Mouse (Mus musculus) kidney, embryonic 15.5 days (tissue): ENCODE results near the gene Nucb1. TPM values are rescaled to one million over a fixed set of nuclear protein-coding genes. Genes with fewer than 3 reads are reported as not detected.

Experiments used
- ATAC-seq: fragments of 200-750 bp; cut with Nextera tagmentation; replicated peaks from 2 replicates; pipeline ENCODE4 v1.8.0; 2017; ENCODE audit warnings: moderate TSS enrichment; ENCODE audit not compliant: low FRiP score
- H3K27ac ChIP-seq: fragments of 300-500 bp; sonication (generic); 2 replicates; pipeline ENCODE4 v1.5.1; 2015; ENCODE audit warnings: mild to moderate bottlenecking, inconsistent platforms
- H3K27me3 ChIP-seq: fragments of 300-500 bp; sonication (generic); 2 replicates; pipeline ENCODE4 v1.6.1; 2015; ENCODE audit warnings: inconsistent platforms
- H3K36me3 ChIP-seq: fragments of 300-500 bp; sonication (generic); 2 replicates; pipeline ENCODE4 v1.6.1; 2015; ENCODE audit warnings: inconsistent platforms
- H3K4me1 ChIP-seq: fragments of 300-500 bp; sonication (generic); 2 replicates; pipeline ENCODE4 v1.6.1; 2015; ENCODE audit warnings: inconsistent platforms
- H3K4me2 ChIP-seq: fragments of 300-500 bp; sonication (generic); 2 replicates; pipeline ENCODE4 v1.6.1; 2015; ENCODE audit warnings: moderate library complexity, mild to moderate bottlenecking, inconsistent platforms
- H3K4me3 ChIP-seq: fragments of 300-500 bp; sonication (generic); replicated peaks from 2 replicates; pipeline ENCODE4 v1.5.1; 2015; ENCODE audit warnings: mild to moderate bottlenecking, inconsistent platforms
- H3K9ac ChIP-seq: fragments of 300-500 bp; sonication (generic); 2 replicates; pipeline ENCODE4 v1.6.1; 2015; ENCODE audit warnings: mild to moderate bottlenecking, inconsistent platforms
- H3K9me3 ChIP-seq: fragments of 300-500 bp; sonication (generic); replicated peaks from 2 replicates; pipeline ENCODE4 v1.6.1; 2016; ENCODE audit warnings: inconsistent platforms
- WGBS: fragments of 180-500 bp; shearing (Covaris S2); methylation state at CpG from one replicate; pipeline ENCODE4 v1.1.7; 2015; ENCODE audit warnings: mixed read lengths; 5-methylcytosine and 5-hydroxymethylcytosine counted together
- polyA plus RNA-seq: library from polyadenylated mRNA; unstranded; fragments of >200 nt; fragmentation: Nextera tagmentation; extraction: Ambion mirVana; gene quantifications from 2 replicates; pipeline ENCODE4 v1.2.1, GENCODE M21; 2015

Gene Nucb1
- polyA plus RNA-seq, 1 experiment from 2014 or later: 252 TPM

GRCm38 (mm10) chr7:45507583-45507982 is 2.6 kb downstream of the Nucb1 start:
- no peaks in the 10 kb centered on the region for H3K27me3 ChIP-seq
- no peak overlapping the region for H3K9ac ChIP-seq
- H3K4me2 ChIP-seq: no peak overlapping the region
- peaks cover 46% of the 10 kb centered on the region for H3K36me3 ChIP-seq
- H3K4me1 ChIP-seq: peaks cover 25% of the 10 kb centered on the region
- ATAC-seq: no peak
- H3K27ac ChIP-seq: no peak overlapping the region
- no peaks in the 10 kb centered on the region for H3K9me3 ChIP-seq
- no peak overlapping the region for H3K4me3 ChIP-seq
- WGBS: 79% methylated on average over 6 of the region's 6 CpGs

- H3K36me3 ChIP-seq: peaks cover 97% of the 10 kb centered on the region
- no peaks in the 10 kb centered on the region for H3K4me1 ChIP-seq
- 97% methylated on average over 6 of the region's 6 CpGs for WGBS
- H3K9me3 ChIP-seq: no peaks in the 10 kb centered on the region
- no peak overlapping the region for H3K27ac ChIP-seq
- H3K9ac ChIP-seq: no peak overlapping the region
- ATAC-seq: no peak
- no peak overlapping the region for H3K4me2 ChIP-seq
- no peak overlapping the region for H3K4me3 ChIP-seq
- no peaks in the 10 kb centered on the region for H3K27me3 ChIP-seq
These were observed 11.8 kb downstream of the Nucb1 start for GRCm38 (mm10) chr7:45498427-45498826.

- Histone ChIP-seq H3K27ac (no peak overlapping the region), H3K27me3 (no peaks in the 10 kb centered on the region), H3K4me1 (peaks cover 15% of the 10 kb centered on the region), H3K4me2 (no peak overlapping the region), H3K4me3 (no peak overlapping the region), H3K9me3 (no peaks in the 10 kb centered on the region), H3K36me3 (peaks cover 75% of the 10 kb centered on the region), H3K9ac (no peak overlapping the region)
- 86% methylated on average over 9 of the region's 9 CpGs for WGBS
- ATAC-seq: no peak
These were observed 15.7 kb downstream of the Nucb1 start for GRCm38 (mm10) chr7:45494548-45494947.

- H3K4me2 ChIP-seq: no peak overlapping the region
- H3K27me3 ChIP-seq: no peaks in the 10 kb centered on the region
- no peaks in the 10 kb centered on the region for H3K9me3 ChIP-seq
- peaks cover 28% of the 10 kb centered on the region for H3K4me1 ChIP-seq
- peaks cover 59% of the 10 kb centered on the region for H3K36me3 ChIP-seq
- no peak for ATAC-seq
- no peak overlapping the region for H3K9ac ChIP-seq
- H3K27ac ChIP-seq: no peak overlapping the region
- H3K4me3 ChIP-seq: no peak overlapping the region
- 92% methylated on average over 5 of the region's 5 CpGs for WGBS
These were observed 17.3 kb downstream of the Nucb1 start for GRCm38 (mm10) chr7:45492951-45493350.

GRCm38 (mm10) chr7:45492225-45492844 is 17.9 kb downstream of the Nucb1 start:
- Histone ChIP-seq H3K27ac (no peak overlapping the region), H3K36me3 (peaks cover 53% of the 10 kb centered on the region), H3K9me3 (no peaks in the 10 kb centered on the region), H3K4me1 (peaks cover 34% of the 10 kb centered on the region), H3K4me2 (no peak overlapping the region), H3K27me3 (no peaks in the 10 kb centered on the region), H3K4me3 (no peak overlapping the region), H3K9ac (no peak overlapping the region)
- ATAC-seq: no peak
- 95% methylated on average over 8 of the region's 8 CpGs for WGBS

GRCm38 (mm10) chr7:45491264-45491663 is 18.9 kb downstream of the Nucb1 start:
- Histone ChIP-seq H3K4me3 (no peak overlapping the region), H3K4me2 (peak overlapping the region; percentile 38; the same call in 1 of the 2 replicates), H3K27me3 (no peaks in the 10 kb centered on the region), H3K4me1 (peaks cover 34% of the 10 kb centered on the region), H3K36me3 (peaks cover 42% of the 10 kb centered on the region), H3K27ac (peak overlapping the region; percentile 42; the same call in 1 of the 2 replicates), H3K9me3 (no peaks in the 10 kb centered on the region), H3K9ac (no peak overlapping the region)
- ATAC-seq: 0 out of 2 replicates have a peak, but pooled peaks have one; percentile 34
- 11% methylated on average over 3 of the region's 3 CpGs for WGBS

- Histone ChIP-seq H3K36me3 (peaks cover 38% of the 10 kb centered on the region), H3K4me1 (peaks cover 34% of the 10 kb centered on the region), H3K4me3 (no peak overlapping the region), H3K4me2 (0 out of 2 replicates have a peak overlapping the region, but pooled peaks have one; percentile 38), H3K9ac (no peak overlapping the region), H3K27ac (peak overlapping the region; percentile 42; the same call in 1 of the 2 replicates), H3K27me3 (no peaks in the 10 kb centered on the region), H3K9me3 (no peaks in the 10 kb centered on the region)
- ATAC-seq: no peak
- WGBS: 18% methylated on average over 9 of the region's 9 CpGs
These were observed 19.4 kb downstream of the Nucb1 start for GRCm38 (mm10) chr7:45490822-45491221.

- no peak overlapping the region for H3K4me2 ChIP-seq
- ATAC-seq: no peak
- no peak overlapping the region for H3K4me3 ChIP-seq
- WGBS: 65% methylated on average over 7 of the region's 7 CpGs
- H3K9me3 ChIP-seq: no peaks in the 10 kb centered on the region
- H3K36me3 ChIP-seq: peaks cover 25% of the 10 kb centered on the region
- no peak overlapping the region for H3K27ac ChIP-seq
- no peaks in the 10 kb centered on the region for H3K27me3 ChIP-seq
- peaks cover 34% of the 10 kb centered on the region for H3K4me1 ChIP-seq
- no peak overlapping the region for H3K9ac ChIP-seq
These were observed 20.6 kb downstream of the Nucb1 start for GRCm38 (mm10) chr7:45489578-45489977.

- Histone ChIP-seq H3K9ac (peak within 1 kb of the TSS; percentile 53), H3K4me1 (peaks cover 34% of the 10 kb centered on the region), H3K9me3 (no peaks in the 10 kb centered on the region), H3K27ac (peak within 1 kb of the TSS; percentile 78), H3K4me2 (peak within 1 kb of the TSS; percentile 75), H3K27me3 (no peaks in the 10 kb centered on the region), H3K36me3 (peaks cover 15% of the 10 kb centered on the region), H3K4me3 (peak within 1 kb of the TSS; percentile 50)
- peak; percentile 48 for ATAC-seq
- 11% methylated on average over 38 of the region's 38 CpGs for WGBS
These were observed 21.7 kb downstream of the Nucb1 start, which contains the start of gene Dhdh for GRCm38 (mm10) chr7:45488293-45489204. Gene Dhdh, minus strand, starts transcription at chr7:45488805.

GRCm38 (mm10) chr7:45487861-45488292 is 22.3 kb downstream of the Nucb1 start:
- ATAC-seq: peak; percentile 33; the same call in 1 of the 2 replicates
- 35% methylated on average over 11 of the region's 11 CpGs for WGBS
- Histone ChIP-seq H3K36me3 (peaks cover 8% of the 10 kb centered on the region), H3K27ac (peak overlapping the region; percentile 78), H3K9ac (no peak overlapping the region), H3K4me3 (peak overlapping the region; percentile 50), H3K27me3 (no peaks in the 10 kb centered on the region), H3K4me1 (peaks cover 34% of the 10 kb centered on the region), H3K9me3 (no peaks in the 10 kb centered on the region), H3K4me2 (peak overlapping the region; percentile 75)

- no peak for ATAC-seq
- no peaks in the 10 kb centered on the region for H3K27me3 ChIP-seq
- no peak within 1 kb of the TSS for H3K4me3 ChIP-seq
- no peak within 1 kb of the TSS for H3K9ac ChIP-seq
- no peaks in the 10 kb centered on the region for H3K9me3 ChIP-seq
- no peak within 1 kb of the TSS for H3K27ac ChIP-seq
- WGBS: 79% methylated on average over 12 of the region's 12 CpGs
- no peak within 1 kb of the TSS; the same call in 1 of the 2 replicates for H3K4me2 ChIP-seq
- H3K36me3 ChIP-seq: peaks cover under 1% of the 10 kb centered on the region
- H3K4me1 ChIP-seq: peaks cover 34% of the 10 kb centered on the region
These were observed 23.3 kb downstream of the Nucb1 start, which contains the start of gene Gm45808 for GRCm38 (mm10) chr7:45486761-45487415. Gene Gm45808, minus strand, starts transcription at chr7:45486811.
